Mouse (Mus musculus) embryo, embryonic 11.5 days (tissue): Measurements from ENCODE around the gene Tpo.
A peak's percentile ranks its signal among the peaks of the same experiment; 100 is the strongest.

Source experiments
- DNase-seq: peaks from one replicate; pipeline ENCODE4 v3.0.0-alpha.2; 2012; ENCODE audit warnings: low read depth, low spot score

Gene Tpo

GRCm38 (mm10) chr12:30077056-30077455 lies 55.4 kb downstream of the Tpo start:
- no peak for DNase-seq

DNA sequence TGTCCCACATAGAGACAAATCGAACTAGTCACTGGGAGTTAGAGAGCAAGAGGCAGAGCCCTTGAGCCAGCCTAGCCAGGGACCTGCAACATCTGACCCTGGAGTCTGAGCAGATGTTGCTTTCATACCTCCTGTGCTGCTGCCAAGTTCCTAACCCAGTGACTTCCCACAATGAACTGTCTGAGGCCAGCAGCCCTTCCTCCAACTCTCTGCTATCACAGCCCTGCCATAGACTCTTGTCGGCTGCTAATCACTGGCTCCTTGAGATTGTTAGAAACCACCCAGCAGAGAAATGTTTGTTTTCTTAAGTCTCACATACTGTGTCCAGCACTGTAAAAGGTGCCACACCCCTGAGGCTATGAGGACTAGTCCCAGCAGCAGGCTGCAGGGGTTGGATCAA lies 56.1 kb downstream of the Tpo start:
- no peak for DNase-seq

DNA sequence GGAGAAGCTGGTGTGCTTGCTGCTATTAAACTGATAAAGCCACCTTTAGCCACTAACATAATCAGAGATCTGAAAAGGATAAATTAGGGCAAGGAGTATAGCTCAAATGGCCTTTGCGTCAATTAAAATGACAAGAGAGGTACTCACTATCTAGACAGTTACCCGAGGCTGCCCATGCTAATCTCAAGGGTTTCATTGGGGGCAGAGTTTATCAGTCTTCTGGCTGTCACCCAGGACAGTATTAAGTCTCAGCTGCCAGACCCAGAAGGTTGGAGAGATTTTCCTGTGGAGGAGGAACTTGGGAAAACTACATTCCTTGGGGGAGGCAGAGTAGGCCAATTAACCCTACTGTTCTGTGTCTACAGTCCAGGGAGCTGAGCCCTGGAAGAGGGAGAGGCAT lies 63.1 kb downstream of the Tpo start:
- DNase-seq: no peak

GRCm38 (mm10) chr12:30067806-30068205 lies 64.6 kb downstream of the Tpo start:
- no peak for DNase-seq

GRCm38 (mm10) chr12:30062118-30062505 lies 70.3 kb downstream of the Tpo start:
- DNase-seq: no peak

DNA sequence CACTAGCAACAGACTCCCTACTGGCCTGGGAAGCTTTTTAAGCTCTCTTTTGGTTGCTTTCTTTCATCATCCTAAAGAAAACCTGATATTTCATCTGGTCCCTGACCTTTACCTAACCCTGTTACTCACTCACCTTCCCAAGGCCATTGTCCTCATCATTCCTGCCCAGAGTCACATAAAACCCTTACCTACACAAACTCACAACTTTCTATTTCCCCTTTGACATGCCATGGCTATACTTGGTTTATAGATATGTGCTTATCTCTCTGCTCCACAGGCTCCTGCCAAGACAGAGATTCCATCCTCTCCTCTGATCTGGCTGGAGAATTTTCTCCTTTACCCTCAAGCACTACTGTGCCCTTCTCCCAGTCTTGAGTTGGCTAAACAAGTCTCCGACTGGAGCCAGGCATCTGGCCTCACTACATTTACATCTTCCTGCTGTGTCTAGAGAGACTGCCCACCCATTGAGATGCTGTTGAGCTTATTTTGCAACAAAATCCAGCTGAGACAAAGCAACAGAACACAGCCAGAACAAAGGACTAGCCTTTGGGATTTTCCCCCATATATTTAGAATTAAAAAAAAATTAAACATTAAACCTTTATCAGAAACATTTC lies 70.8 kb downstream of the Tpo start:
- DNase-seq: no peak

DNA sequence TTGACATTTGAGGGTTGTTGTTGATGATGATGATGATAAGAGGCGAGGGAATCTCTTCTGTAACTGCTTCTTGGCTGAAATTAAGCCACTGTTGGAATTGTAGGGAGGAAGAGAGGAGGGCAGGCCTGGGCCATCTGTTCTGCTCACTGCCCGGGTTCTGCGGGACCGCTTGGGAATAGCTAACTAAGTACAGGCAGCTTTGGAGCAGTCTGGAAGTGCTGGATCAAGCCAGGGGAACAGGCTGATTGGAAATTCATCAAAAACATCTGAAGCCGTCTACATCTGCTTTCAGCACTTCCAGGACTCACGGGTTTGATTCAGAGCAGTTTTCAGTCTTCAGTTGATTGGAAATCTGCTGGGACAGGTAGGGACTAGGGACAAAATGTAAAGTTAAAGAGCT lies 74.4 kb downstream of the Tpo start:
- DNase-seq: no peak

DNA sequence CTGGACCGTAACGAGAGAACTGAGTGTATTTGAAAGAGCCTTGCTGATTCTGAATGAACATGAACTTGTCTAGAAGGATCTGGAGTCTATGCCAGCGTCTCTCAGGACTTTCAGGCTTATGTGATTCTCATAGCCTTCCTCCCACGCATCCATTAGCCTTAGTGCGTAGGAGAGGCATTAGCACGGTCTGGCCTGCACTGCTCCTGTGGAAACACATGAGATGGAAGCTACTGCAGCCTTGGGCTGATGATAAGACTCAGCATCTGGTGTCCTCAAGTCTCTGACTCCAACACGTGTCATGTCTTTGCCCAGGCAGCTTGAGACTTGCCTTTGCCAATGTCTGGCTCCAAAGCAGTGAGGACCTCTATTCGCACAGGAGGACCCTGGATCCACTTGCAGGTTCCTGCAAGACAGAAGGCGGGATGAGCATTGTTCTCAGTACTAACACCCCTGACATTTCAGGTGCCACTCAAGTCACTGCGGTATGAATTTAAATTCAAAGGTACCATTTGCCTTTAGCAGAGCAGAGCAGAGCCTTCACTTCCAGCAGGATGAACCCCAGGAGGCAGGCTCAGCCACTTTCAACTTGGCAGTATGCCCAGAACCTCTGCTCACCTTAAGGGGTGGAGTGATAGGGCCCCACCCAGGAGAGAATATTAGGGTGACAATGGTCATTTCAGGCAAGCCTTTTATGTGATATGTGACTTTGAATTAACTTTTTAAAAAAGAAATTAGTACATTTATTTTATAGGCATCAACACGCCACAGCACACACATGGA lies 77.5 kb downstream of the Tpo start:
- DNase-seq: no peak

DNA sequence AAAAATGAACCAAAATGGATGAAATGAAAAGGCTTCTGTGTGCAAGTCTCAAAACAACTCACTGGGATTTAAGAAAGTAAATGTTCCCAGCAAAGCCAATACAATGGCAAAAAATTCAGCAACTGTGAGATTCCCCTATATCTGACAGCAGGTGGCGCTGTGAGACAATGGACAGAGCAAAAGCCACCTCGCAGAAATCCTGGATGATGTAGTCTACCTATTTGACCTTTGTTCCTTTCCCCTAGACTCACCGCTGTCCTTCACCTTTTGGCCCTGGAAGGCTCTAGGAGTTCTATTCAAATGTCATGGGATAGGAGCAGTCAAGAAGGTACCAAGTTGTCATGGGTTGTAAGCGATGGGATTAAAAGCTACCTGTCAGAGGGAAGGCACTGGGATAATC lies 82.2 kb downstream of the Tpo start:
- no peak for DNase-seq

DNA sequence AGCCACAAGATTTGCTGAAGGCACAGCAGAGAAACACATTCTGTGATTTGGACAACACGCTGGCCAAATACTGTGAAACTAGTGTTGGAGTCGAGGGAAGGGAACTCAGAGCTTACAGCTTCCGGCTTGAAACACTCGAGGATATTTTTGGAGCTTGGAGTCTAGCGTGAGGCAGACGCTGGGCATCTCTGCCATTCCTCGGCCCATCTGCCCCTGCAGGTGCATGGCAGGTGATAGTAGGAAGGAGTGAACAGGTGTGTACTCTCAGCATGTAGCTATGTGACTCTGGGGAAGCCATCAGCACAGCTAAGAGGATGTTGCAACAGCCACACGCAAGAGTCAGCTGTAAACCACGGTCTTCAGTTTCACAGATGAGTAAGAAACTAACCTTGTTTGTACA lies 82.6 kb downstream of the Tpo start:
- DNase-seq: no peak

DNA sequence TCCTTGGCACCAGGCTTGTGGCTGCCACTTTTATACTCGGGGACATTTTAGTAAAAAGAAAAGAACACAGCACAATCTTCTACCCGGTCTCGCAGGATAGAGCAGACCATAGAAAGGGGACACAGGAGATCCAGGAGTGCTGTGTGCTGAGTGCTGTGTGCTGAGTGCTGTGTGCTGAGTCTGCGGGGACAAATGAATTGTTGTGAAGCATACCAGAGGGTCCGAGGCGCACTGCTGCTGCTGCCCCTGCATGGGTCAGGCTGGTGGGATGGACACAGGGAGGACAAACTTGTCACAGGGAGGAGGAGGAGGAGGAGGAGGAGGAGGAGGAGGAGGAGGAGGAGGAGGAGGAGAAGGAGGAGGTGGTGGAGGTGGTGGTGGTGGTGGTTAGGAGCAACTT lies 83.6 kb downstream of the Tpo start:
- no peak for DNase-seq

DNA sequence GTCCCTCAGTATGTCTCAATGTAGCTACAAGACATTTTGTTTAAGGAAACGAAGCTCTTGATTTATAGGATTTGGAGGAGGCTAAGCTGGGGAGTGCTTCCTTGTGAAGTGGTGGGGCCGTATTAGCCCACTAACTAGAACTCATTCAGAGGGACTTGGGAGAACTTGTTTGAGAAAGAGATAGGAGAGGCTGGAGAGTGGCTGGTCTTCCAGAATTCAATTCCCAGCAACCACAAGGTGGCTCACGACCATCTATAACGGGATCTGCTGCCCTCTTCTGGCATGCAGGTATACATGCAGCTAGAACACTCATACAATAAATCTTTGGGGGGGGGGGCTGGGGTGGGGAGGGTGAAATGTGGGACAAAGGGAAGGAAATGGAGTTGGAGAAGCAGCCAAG lies 92.3 kb downstream of the Tpo start:
- peak; percentile 36 for DNase-seq

DNA sequence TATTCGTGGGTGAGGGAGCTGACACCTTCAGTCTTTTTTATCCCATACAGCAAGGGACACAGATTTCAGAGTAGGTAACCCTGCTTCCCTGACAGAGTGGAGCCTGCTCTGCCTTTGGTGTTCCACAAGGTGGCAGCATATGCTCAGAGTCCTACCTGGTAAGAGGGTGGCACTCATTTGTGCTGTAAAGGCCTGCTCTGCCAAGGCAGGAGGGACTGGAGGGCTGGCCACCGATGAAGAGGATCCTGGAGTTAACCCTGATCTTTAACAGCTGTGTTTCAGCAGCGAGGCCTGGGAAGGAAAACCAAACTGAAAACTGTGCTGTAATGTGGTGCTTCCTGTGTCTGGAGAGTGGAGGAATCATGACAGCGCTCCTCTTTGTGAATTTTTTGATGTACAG lies 92.9 kb downstream of the Tpo start:
- DNase-seq: peak; percentile 17

DNA sequence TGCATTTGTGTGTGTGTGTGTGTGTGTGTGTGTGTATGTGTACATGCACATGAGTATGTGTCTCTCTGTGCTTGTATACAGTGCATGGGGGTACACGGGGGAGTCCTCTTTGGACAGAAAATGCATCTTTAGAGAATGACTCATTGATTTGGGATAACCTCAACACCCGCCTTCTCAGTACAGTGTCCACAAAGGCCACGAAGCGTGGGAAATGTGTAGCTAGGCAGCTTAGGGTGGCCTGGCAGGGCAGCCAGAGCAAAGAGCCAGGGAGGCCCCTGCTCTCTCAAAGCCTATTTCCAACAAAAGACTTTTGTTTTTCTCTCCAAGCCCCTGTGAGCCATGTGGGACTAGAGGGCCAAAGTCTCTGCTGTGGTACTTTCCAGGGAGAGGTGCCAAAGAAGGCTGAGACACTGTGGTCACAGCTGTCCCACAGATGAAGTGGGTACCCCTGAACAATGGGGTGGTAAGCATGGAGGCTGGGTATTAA lies 95.8 kb downstream of the Tpo start:
- DNase-seq: no peak

DNA sequence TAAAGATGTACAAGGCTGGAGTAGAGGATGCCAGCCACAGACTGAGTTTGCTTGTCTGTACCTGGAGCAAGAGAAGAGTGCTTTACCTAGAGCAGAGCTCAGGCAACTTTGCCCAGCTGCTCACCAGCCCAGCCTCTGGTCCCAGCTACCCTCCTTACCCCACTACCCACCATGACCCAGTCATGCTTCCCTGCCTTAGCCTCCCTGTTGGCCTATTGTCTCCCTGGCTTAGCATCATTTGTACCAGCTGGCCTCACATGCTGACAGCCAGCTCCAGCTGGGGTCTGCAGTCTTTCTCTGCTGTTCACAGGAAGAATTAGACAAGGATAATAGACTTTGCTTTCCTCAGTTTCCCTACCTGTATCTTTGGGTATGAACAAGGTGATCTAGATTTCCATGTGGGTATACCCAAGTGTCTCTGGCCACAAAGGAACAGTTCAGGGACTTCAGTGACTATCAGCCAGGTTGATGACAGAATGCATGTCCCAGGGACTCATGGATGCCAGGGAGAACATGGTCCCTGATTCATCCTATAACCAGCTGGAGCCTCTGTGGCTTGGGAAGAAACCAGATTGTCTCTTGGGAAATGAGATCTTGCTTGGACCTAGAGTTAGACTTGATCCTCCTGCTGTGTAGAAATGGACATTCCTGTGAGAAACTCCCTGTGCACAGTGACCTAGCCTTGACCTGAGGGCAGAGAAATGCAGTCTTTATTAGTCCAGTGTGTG lies 96.4 kb downstream of the Tpo start:
- no peak for DNase-seq

DNA sequence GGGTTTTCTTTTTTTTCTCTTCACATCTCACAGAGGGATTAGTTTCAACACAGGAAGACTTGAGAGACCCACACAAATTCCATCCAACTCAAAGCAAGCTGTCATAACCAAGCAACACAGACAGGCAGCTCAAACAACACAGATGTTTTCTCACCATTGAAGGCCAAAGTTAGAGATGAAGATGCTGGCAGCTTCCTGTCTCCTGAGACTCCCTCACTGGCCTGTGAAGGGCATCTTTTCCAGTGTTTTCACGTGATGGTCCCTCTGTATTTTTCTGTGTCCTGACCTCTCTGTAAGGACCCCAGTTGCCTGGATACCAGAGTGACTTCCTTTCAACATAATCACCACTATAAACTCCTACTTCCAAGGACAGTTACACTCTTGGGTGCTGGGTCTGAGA lies 97.0 kb downstream of the Tpo start:
- no peak for DNase-seq

GRCm38 (mm10) chr12:30034681-30035080 lies 97.7 kb downstream of the Tpo start:
- no peak for DNase-seq

GRCm38 (mm10) chr12:30030571-30030970 lies 101.9 kb downstream of the Tpo start:
- no peak for DNase-seq

GRCm38 (mm10) chr12:30029111-30029510 lies 103.3 kb downstream of the Tpo start:
- no peak for DNase-seq

DNA sequence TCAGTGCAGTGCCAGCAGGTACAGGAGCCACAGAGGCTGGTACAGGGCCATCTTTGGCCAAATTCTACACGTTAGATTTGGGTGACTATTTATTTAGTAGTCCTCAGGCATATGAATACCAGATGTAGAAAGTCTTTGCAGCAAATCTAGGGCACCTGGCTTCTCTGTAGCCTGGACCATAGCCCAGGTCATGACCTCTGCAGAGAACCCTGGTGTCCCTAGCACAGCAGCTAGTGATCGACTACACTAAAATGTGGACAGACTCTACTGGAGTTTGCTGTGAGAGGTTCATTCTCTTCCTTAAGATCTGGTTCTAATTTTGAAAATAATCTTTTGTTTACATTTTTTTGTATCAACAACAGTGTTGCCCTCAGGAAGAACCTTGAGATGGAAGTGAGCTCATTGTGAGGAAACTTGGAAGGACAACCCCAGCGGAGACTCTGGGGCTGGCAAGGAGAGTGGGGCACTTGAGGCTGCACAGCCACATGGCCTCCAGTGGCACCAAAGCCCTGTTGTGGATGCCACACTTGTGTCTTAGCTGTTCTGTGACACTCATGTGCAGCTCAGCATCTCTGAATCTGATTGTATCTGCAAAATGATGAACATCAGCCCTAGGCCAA lies 104.6 kb downstream of the Tpo start:
- DNase-seq: no peak

GRCm38 (mm10) chr12:30024264-30024825 lies 108.1 kb downstream of the Tpo start:
- DNase-seq: no peak

GRCm38 (mm10) chr12:30023491-30023890 lies 108.9 kb downstream of the Tpo start:
- no peak for DNase-seq
